Mouse (Mus musculus) C2C12 (cell line): ENCODE measurements around the gene Nudcd3.

Experiments used
- CEBPB ChIP-seq: IDR thresholded peaks from one replicate; pipeline ENCODE4 v1.6.1; 2011; ENCODE audit warnings: low read depth, mild to moderate bottlenecking, control low read depth, moderate library complexity
- CTCF ChIP-seq: IDR thresholded peaks from one replicate; pipeline ENCODE4 v1.5.1; 2011; ENCODE audit not compliant: control insufficient read depth, insufficient read depth, insufficient read length
- MAX ChIP-seq: IDR thresholded peaks from one replicate; pipeline ENCODE4 v1.6.1; 2011; ENCODE audit warnings: mild to moderate bottlenecking, control low read depth
- MYOG ChIP-seq: IDR thresholded peaks from one replicate; pipeline ENCODE4 v1.6.1; 2011; ENCODE audit not compliant: control insufficient read depth, insufficient read length; ENCODE audit errors: extremely low read depth
- USF1 ChIP-seq: IDR thresholded peaks from one replicate; pipeline ENCODE4 v1.6.1; 2011; ENCODE audit warnings: low read depth, mild to moderate bottlenecking, control low read depth, moderate library complexity

- TF ChIP-seq MYOG (no peak), CEBPB (no peak), USF1 (no peak), CTCF (no peak), MAX (no peak)
Measured at GRCm38 (mm10) chr11:6165391-6166081, 34.7 kb downstream of the Nudcd3 start.
